Mouse (Mus musculus) hindbrain, embryonic 12.5 days (tissue): ENCODE data around the gene Tub. TPM values are rescaled to one million over a fixed set of nuclear protein-coding genes. Genes with fewer than 3 reads are reported as not detected.

ENCODE experiments used
- ATAC-seq: fragments of 200-750 bp; cut with Nextera tagmentation; 2 replicates; pipeline ENCODE4 v1.8.0; 2017; ENCODE audit warnings: moderate TSS enrichment; ENCODE audit not compliant: low FRiP score
- H3K27ac ChIP-seq: fragments of 300-500 bp; sonication (generic); 2 replicates; pipeline ENCODE4 v1.5.1; 2016; ENCODE audit warnings: mild to moderate bottlenecking
- H3K27me3 ChIP-seq: fragments of 300-500 bp; sonication (generic); 2 replicates; pipeline ENCODE4 v1.6.1; 2016; ENCODE audit warnings: mild to moderate bottlenecking
- H3K36me3 ChIP-seq: fragments of 300-500 bp; sonication (generic); 2 replicates; pipeline ENCODE4 v1.6.1; 2016; ENCODE audit warnings: mild to moderate bottlenecking
- H3K4me1 ChIP-seq: fragments of 300-500 bp; sonication (generic); 2 replicates; pipeline ENCODE4 v1.6.1; 2016
- H3K4me2 ChIP-seq: fragments of 300-500 bp; sonication (generic); replicated peaks from 2 replicates; pipeline ENCODE4 v1.6.1; 2016; ENCODE audit warnings: mild to moderate bottlenecking
- H3K4me3 ChIP-seq: fragments of 300-500 bp; sonication (generic); 2 replicates; pipeline ENCODE4 v1.5.1; 2016; ENCODE audit warnings: mild to moderate bottlenecking
- H3K9ac ChIP-seq: fragments of 300-500 bp; sonication (generic); 2 replicates; pipeline ENCODE4 v1.6.1; 2016; ENCODE audit warnings: mild to moderate bottlenecking, moderate library complexity
- H3K9me3 ChIP-seq: fragments of 300-500 bp; sonication (generic); replicated peaks from 2 replicates; pipeline ENCODE4 v1.6.1; 2016; ENCODE audit warnings: mild to moderate bottlenecking
- whole genome bisulfite sequencing: fragments of 180-500 bp; shearing (Covaris S2); methylation state at CpG from one replicate; pipeline ENCODE4 v1.1.7; 2016; 5-methylcytosine and 5-hydroxymethylcytosine counted together
- polyA plus RNA-seq: library from polyadenylated mRNA; unstranded; fragments of >200 nt; fragmentation: Nextera tagmentation; extraction: Ambion mirVana; gene quantifications from 2 replicates; pipeline ENCODE4 v1.2.1, GENCODE M21; 2016

Tub gene
- polyA plus RNA-seq, 1 experiment from 2014 or later, result 42.1 TPM

GRCm38 (mm10) chr7:108948611-108949010, 1.5 kb upstream of the Tub start:
- peaks cover 51% of the 10 kb centered on the region for H3K27me3 ChIP-seq
- ATAC-seq, result no peak
- no peaks in the 10 kb centered on the region for H3K9me3 ChIP-seq
- H3K27ac ChIP-seq, result no peak overlapping the region
- no peak overlapping the region for H3K4me3 ChIP-seq
- no peak overlapping the region for H3K9ac ChIP-seq
- H3K36me3 ChIP-seq, result 0 out of 2 replicates have a peak, but pooled peaks cover 13% of the 10 kb centered on the region
- peaks cover 13% of the 10 kb centered on the region for H3K4me1 ChIP-seq
- no peak overlapping the region for H3K4me2 ChIP-seq

GRCm38 (mm10) chr7:108949301-108949700, 837 bp upstream of the Tub start:
- Histone ChIP-seq H3K9me3 (no peaks in the 10 kb centered on the region), H3K36me3 (0 out of 2 replicates have a peak, but pooled peaks cover 9% of the 10 kb centered on the region), H3K4me3 (no peak overlapping the region), H3K27ac (no peak overlapping the region), H3K4me1 (peaks cover 13% of the 10 kb centered on the region), H3K9ac (no peak overlapping the region), H3K27me3 (peaks cover 53% of the 10 kb centered on the region), H3K4me2 (no peak overlapping the region)
- WGBS, result 42% methylated on average over 2 of the region's 2 CpGs
- no peak for ATAC-seq

GRCm38 (mm10) chr7:108950762-108951331, 709 bp downstream of the Tub start:
- Histone ChIP-seq H3K4me1 (peaks cover 13% of the 10 kb centered on the region), H3K4me3 (peak overlapping the region; percentile 61), H3K27me3 (peaks cover 53% of the 10 kb centered on the region), H3K9ac (peak overlapping the region; percentile 62), H3K9me3 (no peaks in the 10 kb centered on the region), H3K4me2 (peak overlapping the region; percentile 98), H3K36me3 (0 out of 2 replicates have a peak, but pooled peaks cover 2% of the 10 kb centered on the region), H3K27ac (no peak overlapping the region)
- peak; percentile 16 for ATAC-seq
- under 1% methylated on average over 52 of the region's 52 CpGs for WGBS

DNA sequence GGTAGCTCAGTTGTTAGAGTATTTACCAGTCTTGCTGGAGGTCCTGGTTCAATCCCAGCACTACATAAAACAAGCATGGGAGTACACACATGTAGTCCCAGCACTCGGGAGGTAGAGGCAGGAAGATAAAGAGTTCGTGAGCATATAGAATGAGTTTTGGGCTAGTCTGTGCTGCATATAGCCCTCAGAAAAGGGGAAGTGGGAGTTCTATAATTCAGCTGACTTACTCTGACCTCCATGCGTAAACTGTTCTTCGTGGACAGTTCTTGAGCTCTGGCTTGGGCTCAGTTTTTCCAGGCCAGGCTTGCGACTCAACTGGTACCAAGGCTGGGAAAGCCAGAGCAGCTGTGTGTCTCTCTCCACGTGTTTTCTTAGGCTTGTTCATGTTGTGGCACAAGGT, 2.7 kb downstream of the Tub start:
- H3K27me3 ChIP-seq, result peaks cover 53% of the 10 kb centered on the region
- peaks cover 13% of the 10 kb centered on the region for H3K4me1 ChIP-seq
- no peak overlapping the region for H3K4me2 ChIP-seq
- no peak overlapping the region for H3K9ac ChIP-seq
- ATAC-seq, result no peak
- no peak overlapping the region for H3K4me3 ChIP-seq
- H3K27ac ChIP-seq, result no peak overlapping the region
- no peaks in the 10 kb centered on the region for H3K9me3 ChIP-seq
- WGBS, result 85% methylated on average over 6 of the region's 6 CpGs
- H3K36me3 ChIP-seq, result no peaks in the 10 kb centered on the region

DNA sequence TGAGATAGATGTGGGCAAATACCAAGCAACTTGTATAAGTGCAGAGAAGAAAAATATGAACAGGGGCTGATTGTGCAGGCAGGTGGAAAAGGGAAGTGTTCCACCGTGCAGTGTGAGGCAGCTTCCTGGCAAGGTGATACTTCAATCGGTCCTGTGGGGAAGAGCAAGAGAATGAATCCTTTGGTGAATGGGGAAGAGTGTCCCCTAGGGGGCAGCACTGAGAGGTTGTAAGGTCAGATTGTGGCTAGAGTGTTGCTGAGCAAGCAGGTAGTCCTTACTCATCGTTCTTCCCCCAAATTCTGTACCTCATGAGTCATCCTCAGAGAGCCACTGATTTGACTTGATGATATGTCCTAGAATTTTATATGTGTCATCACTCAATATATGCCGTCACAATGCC, 4.0 kb downstream of the Tub start:
- H3K4me1 ChIP-seq, result peaks cover 13% of the 10 kb centered on the region
- 42% methylated on average over 4 of the region's 4 CpGs for WGBS
- no peaks in the 10 kb centered on the region for H3K9me3 ChIP-seq
- H3K27me3 ChIP-seq, result peaks cover 44% of the 10 kb centered on the region
- no peaks in the 10 kb centered on the region for H3K36me3 ChIP-seq
- no peak overlapping the region for H3K27ac ChIP-seq
- no peak overlapping the region for H3K4me2 ChIP-seq
- H3K9ac ChIP-seq, result no peak overlapping the region
- no peak for ATAC-seq
- H3K4me3 ChIP-seq, result no peak overlapping the region

GRCm38 (mm10) chr7:108957734-108958133, 7.6 kb downstream of the Tub start:
- Histone ChIP-seq H3K4me2 (no peak overlapping the region), H3K36me3 (no peaks in the 10 kb centered on the region), H3K9me3 (no peaks in the 10 kb centered on the region), H3K4me3 (no peak overlapping the region), H3K9ac (no peak overlapping the region), H3K4me1 (no peaks in the 10 kb centered on the region), H3K27ac (no peak overlapping the region), H3K27me3 (peaks cover 10% of the 10 kb centered on the region)
- no peak for ATAC-seq
- 74% methylated on average over 2 of the region's 2 CpGs for WGBS

GRCm38 (mm10) chr7:108965968-108966367, 15.8 kb downstream of the Tub start:
- WGBS, result 25% methylated on average over 2 of the region's 2 CpGs
- Histone ChIP-seq H3K9ac (no peak overlapping the region), H3K9me3 (no peaks in the 10 kb centered on the region), H3K4me3 (no peak overlapping the region), H3K36me3 (no peaks in the 10 kb centered on the region), H3K27ac (no peak overlapping the region), H3K27me3 (peaks cover 16% of the 10 kb centered on the region), H3K4me2 (no peak overlapping the region), H3K4me1 (0 out of 2 replicates have a peak, but pooled peaks cover 5% of the 10 kb centered on the region)
- ATAC-seq, result 0 out of 2 replicates have a peak, but pooled peaks have one; percentile 4

GRCm38 (mm10) chr7:108966742-108967362, 16.7 kb downstream of the Tub start:
- no peaks in the 10 kb centered on the region for H3K9me3 ChIP-seq
- H3K27me3 ChIP-seq, result peaks cover 17% of the 10 kb centered on the region
- peaks cover 9% of the 10 kb centered on the region for H3K4me1 ChIP-seq
- no peak overlapping the region for H3K9ac ChIP-seq
- no peak overlapping the region for H3K4me2 ChIP-seq
- no peaks in the 10 kb centered on the region for H3K36me3 ChIP-seq
- ATAC-seq, result peak; percentile 65
- H3K27ac ChIP-seq, result no peak overlapping the region
- no peak overlapping the region for H3K4me3 ChIP-seq
- WGBS, result 39% methylated on average over 7 of the region's 7 CpGs

DNA sequence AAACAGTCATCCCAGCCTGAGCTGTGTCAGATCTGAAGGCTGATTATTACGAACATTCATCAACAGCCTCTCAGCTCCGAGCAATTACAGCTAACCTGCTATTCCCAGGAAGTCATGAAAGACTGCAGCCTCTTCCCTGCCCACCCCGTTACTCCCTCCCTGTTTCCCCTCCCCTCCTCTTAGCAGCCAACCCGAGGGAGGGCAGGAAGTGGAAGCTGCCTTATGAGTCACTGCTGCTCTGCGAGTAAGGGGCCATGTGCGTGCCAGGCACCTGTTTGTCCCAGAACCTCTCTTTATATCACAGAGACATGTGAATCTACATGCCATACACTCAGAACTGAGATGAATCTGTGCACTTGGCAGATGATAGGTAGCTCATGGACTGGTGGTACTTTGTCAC, 18.1 kb downstream of the Tub start:
- no peak overlapping the region for H3K9ac ChIP-seq
- WGBS, result 44% methylated on average over 6 of the region's 6 CpGs
- H3K4me3 ChIP-seq, result no peak overlapping the region
- H3K4me2 ChIP-seq, result no peak overlapping the region
- peaks cover 17% of the 10 kb centered on the region for H3K27me3 ChIP-seq
- no peak overlapping the region for H3K27ac ChIP-seq
- no peak for ATAC-seq
- no peaks in the 10 kb centered on the region for H3K9me3 ChIP-seq
- peaks cover 18% of the 10 kb centered on the region for H3K4me1 ChIP-seq
- H3K36me3 ChIP-seq, result no peaks in the 10 kb centered on the region

GRCm38 (mm10) chr7:108972273-108972672, 22.1 kb downstream of the Tub start:
- Histone ChIP-seq H3K4me3 (no peak overlapping the region), H3K4me2 (0 out of 2 replicates have a peak overlapping the region, but pooled peaks have one; percentile 0), H3K36me3 (no peaks in the 10 kb centered on the region), H3K27ac (peak overlapping the region; percentile 6), H3K27me3 (peaks cover 17% of the 10 kb centered on the region), H3K9me3 (no peaks in the 10 kb centered on the region), H3K9ac (no peak overlapping the region), H3K4me1 (peaks cover 13% of the 10 kb centered on the region)
- 29% methylated on average over 6 of the region's 6 CpGs for WGBS
- peak; percentile 90 for ATAC-seq

DNA sequence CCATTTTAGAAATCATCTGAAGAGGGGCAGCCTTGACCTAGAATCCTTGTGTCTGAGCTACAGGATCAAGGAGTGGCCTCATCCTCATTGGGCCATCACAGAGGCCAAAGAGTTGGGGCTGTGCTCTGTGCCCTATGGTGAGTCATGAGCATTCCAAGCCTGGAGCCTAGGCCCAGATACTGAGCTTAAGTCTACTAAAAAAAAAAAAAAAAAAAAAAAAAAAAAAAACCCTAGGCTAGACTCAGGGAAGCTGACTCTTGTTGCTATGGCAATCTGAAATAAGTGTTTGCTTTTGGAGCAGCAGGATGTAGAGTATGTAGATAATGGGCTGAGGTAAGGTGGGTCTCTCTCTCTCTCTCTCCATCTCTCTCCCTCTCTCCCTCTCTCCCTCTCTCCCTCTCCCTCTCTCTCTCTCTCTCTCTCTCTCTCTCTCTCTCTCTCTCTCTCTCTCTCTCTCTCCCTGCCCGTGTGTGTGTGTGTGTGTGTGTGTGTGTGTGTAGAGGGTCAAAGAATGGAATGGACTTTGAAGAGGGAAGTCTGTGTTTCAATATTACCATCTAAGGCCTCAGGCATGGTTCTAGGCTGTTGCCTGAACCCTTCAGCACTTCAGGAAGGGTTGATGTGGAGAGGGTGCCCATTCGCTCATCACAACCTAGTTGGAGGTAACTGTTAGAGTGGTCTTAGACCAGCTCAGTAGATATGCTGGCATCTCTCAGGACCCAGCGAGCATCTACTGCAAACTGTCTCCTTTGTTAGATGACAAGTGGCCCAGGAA, 36.0 kb downstream of the Tub start:
- no peaks in the 10 kb centered on the region for H3K4me1 ChIP-seq
- H3K9ac ChIP-seq, result no peak overlapping the region
- H3K36me3 ChIP-seq, result no peaks in the 10 kb centered on the region
- WGBS, result 86% methylated on average over 2 of the region's 3 CpGs
- no peak overlapping the region for H3K27ac ChIP-seq
- no peaks in the 10 kb centered on the region for H3K27me3 ChIP-seq
- no peak overlapping the region for H3K4me2 ChIP-seq
- ATAC-seq, result no peak
- H3K4me3 ChIP-seq, result no peak overlapping the region
- no peaks in the 10 kb centered on the region for H3K9me3 ChIP-seq

DNA sequence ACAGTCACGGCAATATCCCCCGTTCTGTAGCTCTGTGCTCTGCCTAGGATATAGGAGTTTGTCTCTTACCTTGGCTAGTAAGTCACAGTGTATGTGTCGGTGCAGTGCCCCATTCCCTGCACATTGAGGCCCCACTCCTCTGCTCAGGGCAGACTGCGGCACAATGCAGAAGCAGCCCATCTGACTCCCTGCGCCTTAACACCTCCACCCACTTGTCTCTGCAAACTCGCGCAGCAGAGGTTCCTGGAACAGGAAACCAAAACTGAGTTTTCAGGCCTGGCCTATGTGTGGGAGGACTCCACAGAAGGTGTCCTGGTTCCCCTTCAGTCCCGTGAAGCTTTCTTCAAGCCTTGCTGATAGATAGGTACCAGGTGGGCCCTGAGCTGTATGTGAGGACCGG, 41.1 kb downstream of the Tub start:
- Histone ChIP-seq H3K4me3 (no peak overlapping the region), H3K27ac (no peak overlapping the region), H3K4me1 (no peaks in the 10 kb centered on the region), H3K4me2 (no peak overlapping the region), H3K9ac (no peak overlapping the region), H3K36me3 (no peaks in the 10 kb centered on the region), H3K27me3 (no peaks in the 10 kb centered on the region), H3K9me3 (no peaks in the 10 kb centered on the region)
- WGBS, result 88% methylated on average over 9 of the region's 9 CpGs
- no peak for ATAC-seq
